Mouse (Mus musculus): ENCODE measurements at regions not wholly inside any gene's neighbourhood (a gene's known extent, or its start where the extent isn't known, plus 50 kb on each side); places are given as distances from the start of the nearest gene placed in this dataset.

DNA sequence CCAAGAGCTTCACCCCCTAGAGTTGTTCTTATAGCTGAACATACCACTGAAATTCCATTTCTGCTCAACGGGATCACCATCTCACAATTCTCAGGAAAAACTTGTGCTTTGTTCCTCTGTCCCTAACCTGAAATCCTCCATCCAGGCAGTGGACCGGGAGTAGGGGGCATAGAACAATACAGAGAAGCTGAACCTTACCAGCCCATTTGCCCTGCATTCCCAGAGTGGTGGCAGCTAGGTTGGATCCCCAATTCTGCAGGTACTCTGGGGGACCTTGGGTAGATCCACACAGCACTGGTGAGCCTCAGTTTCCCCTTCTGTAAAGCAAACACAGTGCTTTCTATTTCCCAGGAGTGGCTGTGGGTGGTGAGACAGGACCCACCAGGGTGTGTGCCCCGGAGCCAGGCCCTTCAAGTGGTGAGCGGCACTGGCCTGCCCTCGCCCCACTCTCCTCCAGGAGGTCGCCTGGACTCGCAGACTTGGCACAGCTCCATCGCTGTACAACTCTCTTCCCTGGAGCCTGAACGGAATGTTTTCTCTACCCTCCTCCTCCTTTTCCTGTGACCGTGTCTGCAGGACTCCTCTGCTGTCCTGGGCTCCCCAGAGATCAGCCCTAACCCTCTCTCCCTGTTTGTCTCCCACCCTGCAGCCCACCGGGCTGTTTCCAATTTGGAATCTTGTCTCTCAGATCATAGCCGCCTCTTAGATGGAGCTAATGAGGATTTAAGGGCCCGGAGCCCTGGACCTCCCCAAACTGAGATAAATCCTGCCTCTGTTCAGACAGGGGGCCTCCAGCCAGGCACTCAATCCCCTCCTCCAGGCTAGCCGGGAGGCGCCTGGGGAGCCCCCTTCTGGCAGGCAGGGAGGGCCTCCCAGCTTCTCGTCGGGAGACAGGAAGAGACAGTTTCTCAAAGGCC lies 52.3 kb upstream of the Cux1 start:
- TF ChIP-seq CTCF (IDR thresholded peaks at IDR 0.05; ENCODE audit: extremely low read depth, insufficient read depth, low read length), result no peak
- TF ChIP-seq POLR2A (IDR thresholded peaks at IDR 0.05; ENCODE audit: extremely low read depth, insufficient read depth, low read length), result no peak

Measured in cortical plate, adult 2 months (tissue).